Mouse (Mus musculus) cerebellum, adult 2 months (tissue): ENCODE results near the gene Tax1bp1.

Experiments used
- CTCF ChIP-seq: fragments of 200-500 bp; IDR thresholded peaks from 2 replicates; pipeline ENCODE4 v1.5.1; 2011; ENCODE audit warnings: low read depth, mild to moderate bottlenecking, control low read depth, low read length, moderate library complexity, borderline replicate concordance; ENCODE audit not compliant: insufficient read depth
- POLR2A ChIP-seq: fragments of 200-500 bp; IDR thresholded peaks from 2 replicates; pipeline ENCODE4 v1.6.1; 2011; ENCODE audit warnings: low read length, control low read depth, borderline replicate concordance; ENCODE audit not compliant: insufficient read depth

GRCm38 (mm10) chr6:52778523-52778922, 65.0 kb downstream of the Tax1bp1 start:
- TF ChIP-seq CTCF (no peak), POLR2A (no peak)
